Mouse (Mus musculus) lung, adult 2 months (tissue): ENCODE measurements at regions not wholly inside any gene's neighbourhood (a gene's known extent, or its start where the extent isn't known, plus 50 kb on each side); places are given as distances from the start of the nearest gene placed in this dataset.

Experiments
- CTCF ChIP-seq: fragments of 200-500 bp; IDR thresholded peaks from 2 replicates; pipeline ENCODE4 v1.5.1; 2011; ENCODE audit warnings: mild to moderate bottlenecking, low read length, control low read depth; ENCODE audit not compliant: insufficient read depth
- POLR2A ChIP-seq: fragments of 200-500 bp; IDR thresholded peaks from 2 replicates; pipeline ENCODE4 v1.6.1; 2011; ENCODE audit warnings: low read depth, mild to moderate bottlenecking, control low read depth, low read length, borderline replicate concordance; ENCODE audit errors: extremely low read depth

GRCm38 (mm10) chr3:102355352-102355751, 114.4 kb upstream of the Ngf start:
- no peak for TF ChIP-seq CTCF
- TF ChIP-seq POLR2A: no peak
